Mouse (Mus musculus) R1 (cell line): Measurements from ENCODE around the gene Ep300.
"Not testable (repeated sequence)": the region's sequence is repeated elsewhere in the genome, so short reads cannot be mapped to it uniquely, and the experiment has no call there.

Experiments used
- DNase-seq: peaks from one replicate; pipeline ENCODE4 v3.0.0-alpha.2; 2018; ENCODE audit warnings: low read depth, low spot score

The Ep300 gene

GRCm38 (mm10) chr15:81700601-81701000 lies 115.5 kb downstream of the Ep300 start:
- DNase-seq = peak; percentile 71

GRCm38 (mm10) chr15:81701350-81701749 lies 116.2 kb downstream of the Ep300 start:
- not testable (repeated sequence) for DNase-seq
